Mouse (Mus musculus) olfactory bulb, adult 2 months (tissue): Measurements from ENCODE around the gene Smim27.

Source experiments
- CTCF ChIP-seq: fragments of 200-500 bp; IDR thresholded peaks from 2 replicates; pipeline ENCODE4 v1.5.1; 2012; ENCODE audit warnings: low read depth, mild to moderate bottlenecking, low read length, moderate library complexity; ENCODE audit not compliant: insufficient read depth
- POLR2A ChIP-seq: fragments of 200-500 bp; IDR thresholded peaks from 2 replicates; pipeline ENCODE4 v1.6.1; 2012; ENCODE audit warnings: mild to moderate bottlenecking, low read depth, low read length, moderate library complexity; ENCODE audit not compliant: insufficient read depth

DNA sequence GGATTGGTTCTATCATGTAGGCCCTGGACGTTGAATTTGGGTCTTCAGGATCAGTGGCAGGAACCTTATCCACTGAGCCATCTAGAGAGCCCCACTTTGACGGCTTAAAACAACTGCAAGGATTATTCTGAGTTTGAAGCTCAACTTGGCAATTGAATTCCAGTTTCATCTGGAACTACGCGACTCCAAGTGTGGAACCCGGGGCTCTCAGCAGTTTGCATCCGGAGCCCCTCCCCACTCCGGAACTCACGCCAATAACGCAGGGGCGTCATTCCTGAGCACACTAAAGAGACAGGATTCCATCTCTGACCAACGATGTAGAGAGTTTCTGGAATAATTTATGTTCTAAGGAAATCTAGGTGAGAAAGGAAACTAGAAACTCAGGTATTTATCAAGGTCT, 42.2 kb upstream of the Smim27 start:
- no peak for TF ChIP-seq CTCF
- TF ChIP-seq POLR2A, result no peak
